Mouse (Mus musculus) bone marrow macrophage, adult 2 months (primary cell): ENCODE measurements at regions not wholly inside any gene's neighbourhood (a gene's known extent, or its start where the extent isn't known, plus 50 kb on each side); places are given as distances from the start of the nearest gene placed in this dataset.

Source experiments
- CTCF ChIP-seq: IDR thresholded peaks from 2 replicates; pipeline ENCODE4 v1.5.1; 2012; ENCODE audit warnings: low read depth, mild to moderate bottlenecking, low read length, moderate library complexity
- POLR2A ChIP-seq: IDR thresholded peaks from 2 replicates; pipeline ENCODE4 v1.6.1; 2012; ENCODE audit warnings: mild to moderate bottlenecking, low read depth, low read length, borderline replicate concordance

DNA sequence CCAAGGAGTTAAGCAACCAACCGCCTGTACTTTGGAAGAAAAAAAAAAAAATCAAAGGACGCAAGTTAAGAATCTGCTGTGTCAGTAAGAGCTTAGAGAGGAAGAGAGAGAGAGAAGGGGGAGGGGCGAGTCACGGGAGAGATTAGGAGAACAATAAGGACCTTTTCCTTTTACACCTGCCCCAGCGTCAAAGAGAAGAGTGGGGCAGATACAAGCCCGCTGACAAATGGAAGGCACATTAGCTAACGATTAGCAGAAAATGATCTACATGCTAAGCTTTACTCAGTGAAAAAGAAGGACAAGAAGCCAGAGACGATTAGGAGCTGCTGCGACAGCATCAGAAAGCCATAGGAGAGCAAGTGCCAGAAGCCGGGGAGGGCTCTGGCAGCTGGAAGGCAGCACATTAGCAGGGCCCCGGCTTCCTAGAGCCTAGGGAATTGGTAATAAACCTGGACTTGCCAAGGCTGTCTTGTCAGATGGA is 157.8 kb upstream of the Fam78b start:
- TF ChIP-seq CTCF = no peak
- TF ChIP-seq POLR2A = 0 out of 2 replicates have a peak, but pooled peaks have one; percentile 23
